Mouse (Mus musculus): Measurements from ENCODE around the gene Zfp26. TPM values are rescaled to one million over a fixed set of nuclear protein-coding genes. Genes with fewer than 3 reads are reported as not detected.
A peak's percentile ranks its signal among the peaks of the same experiment; 100 is the strongest.

Zfp26 gene
- polyA plus RNA-seq, 1 experiment: 30.7 TPM

- Histone ChIP-seq H3K36me3 (ENCODE audit: control insufficient read depth, insufficient read depth, low read length, poor library complexity, severe bottlenecking) (peaks cover 4% of the 10 kb centered on the region), H3K9me3 (replicated peaks; ENCODE audit: control insufficient read depth, insufficient read depth, low read length, poor library complexity, severe bottlenecking) (no peaks in the 10 kb centered on the region), H3K4me1 (ENCODE audit: control insufficient read depth, insufficient read depth, low read length) (no peaks in the 10 kb centered on the region), H3K27ac (ENCODE audit: insufficient read depth, low read length) (no peak overlapping the region), H3K4me3 (ENCODE audit: low read depth, low read length) (no peak overlapping the region), H3K9ac (ENCODE audit: low read depth, poor library complexity, severe bottlenecking) (no peak overlapping the region), H3K27me3 (ENCODE audit: control insufficient read depth, insufficient read depth, low read length, poor library complexity, severe bottlenecking) (no peaks in the 10 kb centered on the region)
- TF ChIP-seq EP300 (IDR thresholded peaks at IDR 0.05; ENCODE audit: insufficient read depth, low read depth, low read length) (no peak), CTCF (IDR thresholded peaks at IDR 0.05; ENCODE audit: low read depth, low read length) (no peak), POLR2A (IDR thresholded peaks at IDR 0.05; ENCODE audit: insufficient read depth, low read length) (no peak)
These were observed 8.5 kb downstream of the Zfp26 start for GRCm38 (mm10) chr9:20451493-20451892.

DNA sequence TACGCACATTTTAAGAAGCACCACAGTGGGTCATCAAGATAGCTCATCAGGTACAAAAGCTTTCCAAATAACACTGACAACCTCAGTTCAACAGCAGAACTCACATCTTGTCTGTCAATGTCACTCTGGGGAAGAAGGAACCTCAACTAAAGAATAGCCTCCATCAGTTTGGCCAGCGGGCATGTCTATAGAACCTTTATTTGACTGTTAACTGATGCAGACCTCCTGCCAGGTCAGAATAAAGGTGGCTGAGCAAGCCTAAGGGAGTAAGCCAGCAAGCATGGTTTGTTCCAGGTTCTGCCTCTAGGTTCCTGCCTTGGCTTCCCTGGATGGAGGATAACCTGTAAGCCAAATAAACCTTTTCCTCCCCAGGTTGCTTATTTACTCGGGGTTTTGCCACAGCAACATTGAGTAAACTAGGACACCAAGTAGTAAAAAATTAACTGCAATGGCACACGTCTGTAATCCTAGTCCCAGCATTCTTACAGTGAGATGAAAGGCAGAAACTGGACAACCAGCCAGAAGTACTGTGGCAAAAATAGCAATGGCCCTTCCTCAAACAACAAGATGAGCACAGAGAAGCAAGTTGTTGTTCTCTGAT, 16.7 kb downstream of the Zfp26 start:
- Histone ChIP-seq H3K36me3 (ENCODE audit: control insufficient read depth, insufficient read depth, low read length, poor library complexity, severe bottlenecking) (peaks cover 34% of the 10 kb centered on the region), H3K9me3 (replicated peaks; ENCODE audit: control insufficient read depth, insufficient read depth, low read length, poor library complexity, severe bottlenecking) (no peaks in the 10 kb centered on the region), H3K4me3 (ENCODE audit: low read depth, low read length) (no peak overlapping the region), H3K27me3 (ENCODE audit: control insufficient read depth, insufficient read depth, low read length, poor library complexity, severe bottlenecking) (no peaks in the 10 kb centered on the region), H3K9ac (ENCODE audit: low read depth, poor library complexity, severe bottlenecking) (no peak overlapping the region), H3K4me1 (ENCODE audit: control insufficient read depth, insufficient read depth, low read length) (no peaks in the 10 kb centered on the region), H3K27ac (ENCODE audit: insufficient read depth, low read length) (no peak overlapping the region)
- TF ChIP-seq CTCF (IDR thresholded peaks at IDR 0.05; ENCODE audit: low read depth, low read length): no peak
- no peak for TF ChIP-seq POLR2A (IDR thresholded peaks at IDR 0.05; ENCODE audit: insufficient read depth, low read length)
- no peak for TF ChIP-seq EP300 (IDR thresholded peaks at IDR 0.05; ENCODE audit: insufficient read depth, low read depth, low read length)

- Histone ChIP-seq H3K4me3 (ENCODE audit: low read depth, low read length) (no peak overlapping the region), H3K4me1 (ENCODE audit: control insufficient read depth, insufficient read depth, low read length) (no peaks in the 10 kb centered on the region), H3K27me3 (ENCODE audit: control insufficient read depth, insufficient read depth, low read length, poor library complexity, severe bottlenecking) (no peaks in the 10 kb centered on the region), H3K9ac (ENCODE audit: low read depth, poor library complexity, severe bottlenecking) (no peak overlapping the region), H3K36me3 (ENCODE audit: control insufficient read depth, insufficient read depth, low read length, poor library complexity, severe bottlenecking) (no peaks in the 10 kb centered on the region), H3K9me3 (replicated peaks; ENCODE audit: control insufficient read depth, insufficient read depth, low read length, poor library complexity, severe bottlenecking) (no peaks in the 10 kb centered on the region), H3K27ac (ENCODE audit: insufficient read depth, low read length) (no peak overlapping the region)
- TF ChIP-seq CTCF (IDR thresholded peaks at IDR 0.05; ENCODE audit: low read depth, low read length): no peak
- no peak for TF ChIP-seq EP300 (IDR thresholded peaks at IDR 0.05; ENCODE audit: insufficient read depth, low read depth, low read length)
- no peak for TF ChIP-seq POLR2A (IDR thresholded peaks at IDR 0.05; ENCODE audit: insufficient read depth, low read length)
These were observed 30.0 kb downstream of the Zfp26 start for GRCm38 (mm10) chr9:20430004-20430403.

GRCm38 (mm10) chr9:20411460-20411859, 48.5 kb downstream of the Zfp26 start:
- Histone ChIP-seq H3K36me3 (ENCODE audit: control insufficient read depth, insufficient read depth, low read length, poor library complexity, severe bottlenecking) (no peaks in the 10 kb centered on the region), H3K9ac (ENCODE audit: low read depth, poor library complexity, severe bottlenecking) (no peak overlapping the region), H3K27ac (ENCODE audit: insufficient read depth, low read length) (no peak overlapping the region), H3K4me1 (ENCODE audit: control insufficient read depth, insufficient read depth, low read length) (no peaks in the 10 kb centered on the region), H3K9me3 (replicated peaks; ENCODE audit: control insufficient read depth, insufficient read depth, low read length, poor library complexity, severe bottlenecking) (no peaks in the 10 kb centered on the region), H3K27me3 (ENCODE audit: control insufficient read depth, insufficient read depth, low read length, poor library complexity, severe bottlenecking) (no peaks in the 10 kb centered on the region), H3K4me3 (ENCODE audit: low read depth, low read length) (no peak overlapping the region)
- TF ChIP-seq CTCF (IDR thresholded peaks at IDR 0.05; ENCODE audit: low read depth, low read length) (no peak), EP300 (IDR thresholded peaks at IDR 0.05; ENCODE audit: insufficient read depth, low read depth, low read length) (no peak), POLR2A (IDR thresholded peaks at IDR 0.05; ENCODE audit: insufficient read depth, low read length) (no peak)

DNA sequence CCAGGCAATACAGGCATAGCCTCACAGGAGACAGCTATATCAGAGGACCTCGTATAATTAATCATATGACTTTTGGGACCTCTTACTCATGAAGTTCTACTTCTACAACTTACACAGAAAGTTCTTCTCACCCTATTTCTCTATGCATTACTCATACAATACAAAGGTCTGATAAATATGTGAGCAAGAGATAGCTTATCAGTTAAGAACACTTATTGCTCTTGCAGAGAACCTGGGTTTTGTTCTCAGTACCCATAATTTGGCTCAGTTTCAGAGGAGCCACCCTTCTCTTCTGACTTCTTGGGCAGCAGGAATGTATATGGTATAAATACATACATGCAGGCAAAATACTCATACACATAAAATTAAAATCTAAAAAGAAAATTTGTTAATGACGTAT, 50.6 kb downstream of the Zfp26 start:
- H3K9ac ChIP-seq (ENCODE audit: low read depth, poor library complexity, severe bottlenecking): no peak overlapping the region
- no peak overlapping the region for H3K4me3 ChIP-seq (ENCODE audit: low read depth, low read length)
- H3K9me3 ChIP-seq (replicated peaks; ENCODE audit: control insufficient read depth, insufficient read depth, low read length, poor library complexity, severe bottlenecking): no peaks in the 10 kb centered on the region
- no peak overlapping the region for H3K27ac ChIP-seq (ENCODE audit: insufficient read depth, low read length)
- no peaks in the 10 kb centered on the region for H3K4me1 ChIP-seq (ENCODE audit: control insufficient read depth, insufficient read depth, low read length)
- no peaks in the 10 kb centered on the region for H3K36me3 ChIP-seq (ENCODE audit: control insufficient read depth, insufficient read depth, low read length, poor library complexity, severe bottlenecking)
- no peaks in the 10 kb centered on the region for H3K27me3 ChIP-seq (ENCODE audit: control insufficient read depth, insufficient read depth, low read length, poor library complexity, severe bottlenecking)
- TF ChIP-seq POLR2A (IDR thresholded peaks at IDR 0.05; ENCODE audit: insufficient read depth, low read length) (no peak), CTCF (IDR thresholded peaks at IDR 0.05; ENCODE audit: low read depth, low read length) (no peak), EP300 (IDR thresholded peaks at IDR 0.05; ENCODE audit: insufficient read depth, low read depth, low read length) (no peak)

- Histone ChIP-seq H3K4me1 (ENCODE audit: control insufficient read depth, insufficient read depth, low read length) (no peaks in the 10 kb centered on the region), H3K27ac (ENCODE audit: insufficient read depth, low read length) (no peak overlapping the region), H3K27me3 (ENCODE audit: control insufficient read depth, insufficient read depth, low read length, poor library complexity, severe bottlenecking) (no peaks in the 10 kb centered on the region), H3K9ac (ENCODE audit: low read depth, poor library complexity, severe bottlenecking) (0 out of 2 replicates have a peak overlapping the region, but pooled peaks have one; percentile 39), H3K4me3 (ENCODE audit: low read depth, low read length) (peak overlapping the region; percentile 95), H3K9me3 (replicated peaks; ENCODE audit: control insufficient read depth, insufficient read depth, low read length, poor library complexity, severe bottlenecking) (no peaks in the 10 kb centered on the region), H3K36me3 (ENCODE audit: control insufficient read depth, insufficient read depth, low read length, poor library complexity, severe bottlenecking) (no peaks in the 10 kb centered on the region)
- TF ChIP-seq POLR2A (IDR thresholded peaks at IDR 0.05; ENCODE audit: insufficient read depth, low read length) (no peak), EP300 (IDR thresholded peaks at IDR 0.05; ENCODE audit: insufficient read depth, low read depth, low read length) (no peak), CTCF (IDR thresholded peaks at IDR 0.05; ENCODE audit: low read depth, low read length) (no peak)
These were observed 74.6 kb downstream of the Zfp26 start for GRCm38 (mm10) chr9:20385343-20385703.

Data from ES-Bruce4 (cell line).